Comparison of ENCODE assay signal across 10 mouse cellular contexts in the genomic region with DNA sequence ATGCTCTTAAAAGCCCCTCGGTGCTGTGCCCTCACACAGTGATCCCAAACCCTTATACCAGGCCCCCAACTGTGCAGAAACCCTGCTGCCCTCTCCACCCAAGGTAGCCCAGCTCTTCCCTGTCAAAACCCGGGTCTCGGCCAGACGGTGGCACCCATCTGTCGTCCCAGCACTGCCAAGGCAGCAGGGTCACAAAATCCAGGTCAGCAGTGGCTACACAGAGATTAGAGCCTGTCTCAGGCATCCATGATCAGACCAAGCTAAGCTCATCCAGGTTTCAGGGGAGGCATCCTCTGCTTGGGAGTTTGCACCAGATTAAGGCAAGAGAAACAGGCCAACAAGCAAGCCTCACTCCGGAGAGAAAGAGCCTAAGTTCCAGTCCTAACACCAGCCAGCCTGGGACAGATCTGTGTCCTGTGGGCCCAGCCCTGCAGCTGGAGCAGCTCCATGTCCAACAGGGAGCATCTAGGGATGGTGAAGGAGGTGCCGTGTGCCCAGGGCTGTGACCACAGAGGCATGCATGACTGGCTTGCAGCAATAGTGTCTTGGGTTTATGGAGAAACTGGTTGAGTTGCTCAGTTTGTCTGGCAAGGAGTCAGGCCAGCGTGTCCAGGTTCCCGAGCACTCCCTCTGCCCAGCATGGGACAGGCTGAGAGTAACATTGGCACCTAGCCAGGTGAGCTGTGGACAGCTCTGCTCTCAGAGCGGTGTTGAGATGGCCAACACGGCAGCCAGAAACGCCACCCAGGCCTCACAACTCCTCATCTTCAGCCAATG. TPM values are rescaled to one million over a fixed set of nuclear protein-coding genes. Genes with fewer than 3 reads are reported as not detected.
A peak's percentile ranks its signal among the peaks of the same experiment; 100 is the strongest.
DNase-seq lines count a peak whose midpoint lies in the region; ATAC-seq and TF ChIP-seq lines count a peak whose summit lies in the region.
"Had no signal": no experiment of that assay in that cellular context is flagged by ENCODE, and none has a peak within 500 bp of the region (broad histone marks: within the 10 kb centered on the region; RNA-seq: fewer than 3 reads in every experiment).

No protein-coding gene starts in this region.

- 60% methylated on average over 12 of the region's 12 CpGs for WGBS in lung, embryonic 16.5 days
- 67% methylated on average over 12 of the region's 12 CpGs for WGBS in lung, adult 2 months

- H3K4me1 ChIP-seq in lung, embryonic 16.5 days (replicated peaks; ENCODE audit: control insufficient read depth, insufficient read depth, low read length) = no peaks in the 10 kb centered on the region
- no peaks in the 10 kb centered on the region for H3K4me1 ChIP-seq in lung, adult 2 months (ENCODE audit: control insufficient read depth, insufficient read depth, low read length)
- H3K4me1 ChIP-seq: limb, embryonic 12.5 days had no signal

- peaks cover 8% of the 10 kb centered on the region for H3K36me3 ChIP-seq in lung, embryonic 16.5 days (ENCODE audit: control insufficient read depth, insufficient read depth, low read length)

- peak; percentile 48; the same call in 1 of the 2 replicates for ATAC-seq in lung, embryonic 16.5 days (ENCODE audit: low read depth)

- no peak overlapping the region for H3K4me3 ChIP-seq in lung, embryonic 16.5 days (ENCODE audit: low read length)
- H3K4me3 ChIP-seq in lung, adult 2 months (replicated peaks; ENCODE audit: extremely low read depth, low read depth, low read length) = no peak overlapping the region
- H3K4me3 ChIP-seq: limb, embryonic 12.5 days; neural tube, embryonic 13.5 days had no signal

- H3K4me2 ChIP-seq in lung, embryonic 16.5 days (ENCODE audit: low read depth, low read length) = no peak overlapping the region
- H3K4me2 ChIP-seq: limb, embryonic 12.5 days; neural tube, embryonic 13.5 days had no signal

- DNase-seq in adrenal gland, postnatal 10 days = peak; percentile 64
- no peak for DNase-seq in adrenal gland, adult 8-10 months
- DNase-seq in lung, adult 2 months = no peak
- peak; percentile 91 for DNase-seq in cerebellum, postnatal 10 days
- DNase-seq in kidney, postnatal 25 days = peak; percentile 49 to 64
- no peak for DNase-seq in embryo, embryonic 10.5 days (ENCODE audit: low spot score)
- no peak for DNase-seq in left cerebral cortex, adult 9 months (ENCODE audit: low spot score in 2 of 2)

- H3K27me3 ChIP-seq in lung, embryonic 16.5 days (ENCODE audit: control insufficient read depth, insufficient read depth, low read depth, low read length) = no peaks in the 10 kb centered on the region
- H3K27me3 ChIP-seq: limb, embryonic 12.5 days; neural tube, embryonic 13.5 days had no signal

- TF ChIP-seq CTCF in lung, adult 2 months (IDR thresholded peaks at IDR 0.05; ENCODE audit: insufficient read depth, low read length) = no peak

- H3K27ac ChIP-seq in lung, embryonic 16.5 days (ENCODE audit: low read length) = no peak overlapping the region; the same call in 1 of the 2 replicates
- H3K27ac ChIP-seq: limb, embryonic 12.5 days; neural tube, embryonic 13.5 days had no signal

- TF ChIP-seq POLR2A in lung, adult 2 months (IDR thresholded peaks at IDR 0.05; ENCODE audit: borderline replicate concordance, extremely low read depth, low read depth, low read length) = no peak

- no peaks in the 10 kb centered on the region for H3K9me3 ChIP-seq in lung, embryonic 16.5 days (ENCODE audit: control insufficient read depth, low read length)
- H3K9me3 ChIP-seq: limb, embryonic 12.5 days; neural tube, embryonic 13.5 days had no signal

- H3K9ac ChIP-seq in lung, embryonic 16.5 days (ENCODE audit: low read length) = no peak overlapping the region; the same call in 1 of the 2 replicates
- H3K9ac ChIP-seq: limb, embryonic 12.5 days; neural tube, embryonic 13.5 days had no signal

RNA-seq across cellular contexts. Expression of gene Smg9, which starts 24.7 kb away (rescaled TPM):
- 10 to 100 TPM; 19.5 to 24.1 TPM for total RNA-seq in adrenal gland, postnatal 10 days (2021)
- 10 to 100 TPM; 20.2 to 39.0 (median 25.9) TPM for total RNA-seq in adrenal gland, adult 8-10 months (2022)
- 22.7 and 24.6 TPM in 2 replicates for polyA plus RNA-seq in lung, embryonic 16.5 days (2015; fragmentation: Nextera tagmentation; extraction: Ambion mirVana)
- polyA plus RNA-seq in lung, adult 2 months (2012; rRNA removed) = 35.8 and 58.4 TPM in 2 replicates

RNA-seq across cellular contexts. Expression of gene Irgc1, which starts 28.0 kb away (rescaled TPM):
- total RNA-seq in adrenal gland, postnatal 10 days (2021) = under 1 TPM in 1 of 2 experiments, not detected in 1; 0.27 TPM
- not detected for total RNA-seq in adrenal gland, adult 8-10 months (2022)
- polyA plus RNA-seq in lung, embryonic 16.5 days (2015; fragmentation: Nextera tagmentation; extraction: Ambion mirVana) = not detected in 2 replicates
- 0.69 and 3.8 TPM in 2 replicates for polyA plus RNA-seq in lung, adult 2 months (2012; rRNA removed)
- polyA plus RNA-seq: limb, embryonic 12.5 days; neural tube, embryonic 13.5 days had no signal

RNA-seq across cellular contexts. Expression of gene Plaur, which starts 38.1 kb away (rescaled TPM):
- total RNA-seq in adrenal gland, postnatal 10 days (2021) = 1 to 10 TPM; 6.7 to 9.4 TPM
- 10 to 100 TPM in 3 of 4 experiments, 1 to 10 TPM in 1; 9.6 to 19.2 (median 10.2) TPM for total RNA-seq in adrenal gland, adult 8-10 months (2022)
- 17.6 and 19.7 TPM in 2 replicates for polyA plus RNA-seq in lung, embryonic 16.5 days (2015; fragmentation: Nextera tagmentation; extraction: Ambion mirVana)
- polyA plus RNA-seq in lung, adult 2 months (2012; rRNA removed) = 65.6 and 88.8 TPM in 2 replicates

RNA-seq across cellular contexts. Expression of gene Kcnn4, which starts 54.1 kb away (rescaled TPM):
- total RNA-seq in adrenal gland, postnatal 10 days (2021) = 1 to 10 TPM; 4.2 to 5.4 TPM
- total RNA-seq in adrenal gland, adult 8-10 months (2022) = 1 to 10 TPM in 2 of 4 experiments, under 1 TPM in 2; 0.70 to 2.0 (median 1.2) TPM
- 3.2 and 5.7 TPM in 2 replicates for polyA plus RNA-seq in lung, embryonic 16.5 days (2015; fragmentation: Nextera tagmentation; extraction: Ambion mirVana)
- 9.0 and 11.3 TPM in 2 replicates for polyA plus RNA-seq in lung, adult 2 months (2012; rRNA removed)

RNA-seq across cellular contexts. Expression of gene Cadm4, which starts 57.7 kb away (rescaled TPM):
- total RNA-seq in adrenal gland, postnatal 10 days (2021) = 1 to 10 TPM; 6.4 to 8.6 TPM
- 1 to 10 TPM; 3.1 to 4.7 (median 4.1) TPM for total RNA-seq in adrenal gland, adult 8-10 months (2022)
- 1.4 and 1.8 TPM in 2 replicates for polyA plus RNA-seq in lung, embryonic 16.5 days (2015; fragmentation: Nextera tagmentation; extraction: Ambion mirVana)
- polyA plus RNA-seq in lung, adult 2 months (2012; rRNA removed) = 12.3 and 18.6 TPM in 2 replicates

Comparison
In these comparisons a context has a peak if more than half of its experiments do, and no peak if none do; other contexts are left out.
1. DNase-seq: peak in adrenal gland, postnatal 10 days (single experiment), cerebellum, postnatal 10 days (2 of 2) and kidney, postnatal 25 days (2 of 2); none in adrenal gland, adult 8-10 months (single experiment), lung, adult 2 months (single experiment), embryo, embryonic 10.5 days (single experiment) and left cerebral cortex, adult 9 months (0 of 2).